Mouse (Mus musculus): ENCODE results near the gene Unc5cl.

DNA sequence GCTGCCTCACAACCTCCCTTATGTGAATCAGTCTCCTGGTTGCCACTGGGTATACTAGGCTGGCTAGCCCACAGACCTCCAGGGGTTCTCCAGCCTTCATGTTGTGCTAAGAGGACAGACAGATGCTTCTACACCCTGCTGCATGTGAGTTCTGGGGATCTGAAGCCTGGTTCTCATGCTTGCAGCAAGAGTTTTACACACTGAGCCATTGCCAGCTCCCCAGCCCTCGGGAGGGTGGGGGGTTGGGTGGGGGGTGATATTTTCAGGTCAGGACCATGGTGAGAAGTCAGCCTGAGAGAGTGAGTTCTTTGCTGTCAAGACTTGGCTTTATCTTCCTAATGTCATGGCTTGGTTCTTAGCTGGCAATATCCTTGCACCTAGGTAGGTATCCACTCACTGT, 35.9 kb upstream of the Unc5cl start:
- no peak for TF ChIP-seq CTCF (IDR thresholded peaks at IDR 0.05; ENCODE audit: low read depth)
- no peak for TF ChIP-seq EP300 (IDR thresholded peaks at IDR 0.05; ENCODE audit: low read depth)

All from liver, embryonic 14.5 days (tissue).